Mouse (Mus musculus): ENCODE results near the gene Esrrb.

Esrrb gene

GRCm38 (mm10) chr12:86503921-86504320, 143.0 kb downstream of the Esrrb start:
- DNase-seq = no peak

- no peak for DNase-seq
These were observed 143.4 kb downstream of the Esrrb start for GRCm38 (mm10) chr12:86504321-86504720.

- DNase-seq = no peak
These were observed 146.8 kb downstream of the Esrrb start for GRCm38 (mm10) chr12:86507741-86508140.

- no peak for DNase-seq
These were observed 147.5 kb downstream of the Esrrb start for GRCm38 (mm10) chr12:86508313-86508988.

- no peak for DNase-seq
These were observed 148.7 kb downstream of the Esrrb start for GRCm38 (mm10) chr12:86509295-86510279.

GRCm38 (mm10) chr12:86512335-86512734, 151.4 kb downstream of the Esrrb start:
- no peak for DNase-seq

GRCm38 (mm10) chr12:86513596-86513995, 152.7 kb downstream of the Esrrb start:
- no peak for DNase-seq

GRCm38 (mm10) chr12:86516602-86517001, 155.7 kb downstream of the Esrrb start:
- DNase-seq = no peak

- DNase-seq = no peak
These were observed 156.8 kb downstream of the Esrrb start for GRCm38 (mm10) chr12:86517721-86518120.

GRCm38 (mm10) chr12:86518746-86519145, 157.8 kb downstream of the Esrrb start:
- DNase-seq = peak; percentile 75

- no peak for DNase-seq
These were observed 173.4 kb downstream of the Esrrb start for GRCm38 (mm10) chr12:86534283-86534682.

GRCm38 (mm10) chr12:86537799-86538198, 176.9 kb downstream of the Esrrb start:
- no peak for DNase-seq

GRCm38 (mm10) chr12:86538711-86539110, 177.8 kb downstream of the Esrrb start:
- no peak for DNase-seq

GRCm38 (mm10) chr12:86539511-86539910, 178.6 kb downstream of the Esrrb start:
- no peak for DNase-seq

GRCm38 (mm10) chr12:86547808-86548207, 186.9 kb downstream of the Esrrb start:
- DNase-seq = no peak

- no peak for DNase-seq
These were observed 192.1 kb downstream of the Esrrb start for GRCm38 (mm10) chr12:86553037-86553436.

- DNase-seq = no peak
These were observed 196.0 kb downstream of the Esrrb start for GRCm38 (mm10) chr12:86556796-86557517.

GRCm38 (mm10) chr12:86558889-86559288, 198.0 kb downstream of the Esrrb start:
- DNase-seq = no peak

GRCm38 (mm10) chr12:86562705-86563104, 201.8 kb downstream of the Esrrb start:
- DNase-seq = no peak

- DNase-seq = peak; percentile 63
These were observed 205.1 kb downstream of the Esrrb start for GRCm38 (mm10) chr12:86565996-86566395.

Measured in right cerebral cortex, adult 18-20 months (tissue).